Mouse (Mus musculus) myocyte (in vitro differentiated cells): ENCODE measurements around the gene Prkn.

Source experiments
- CEBPB ChIP-seq: IDR thresholded peaks from 2 replicates; pipeline ENCODE4 v1.6.1; 2011; ENCODE audit warnings: mild to moderate bottlenecking, moderate library complexity; ENCODE audit not compliant: poor library complexity, insufficient read depth, severe bottlenecking
- MAX ChIP-seq: IDR thresholded peaks from one replicate; pipeline ENCODE4 v1.6.1; 2011; ENCODE audit warnings: low read depth, mild to moderate bottlenecking, control low read depth
- MYOD1 ChIP-seq, 3 experiments: IDR thresholded peaks; one replicate each; pipeline ENCODE4 v1.6.1; 2011; ENCODE audit warnings: control low read depth in 2 of 3, low read depth in 2 of 3, mild to moderate bottlenecking in 2 of 3, moderate library complexity in 1 of 3; ENCODE audit not compliant: insufficient read length in 2 of 3, control insufficient read depth in 1 of 3
- MYOG ChIP-seq, 3 experiments: IDR thresholded peaks; one replicate each; pipeline ENCODE4 v1.6.1; 2011; ENCODE audit warnings: control low read depth in 2 of 3, low read depth in 2 of 3, mild to moderate bottlenecking in 2 of 3; ENCODE audit not compliant: insufficient read length in 2 of 3, control insufficient read depth in 1 of 3, insufficient read depth in 1 of 3
- POLR2A ChIP-seq: IDR thresholded peaks from one replicate; pipeline ENCODE4 v1.6.1; 2011; ENCODE audit warnings: low read depth, mild to moderate bottlenecking, control low read depth, moderate library complexity; ENCODE audit not compliant: insufficient read length
- TCF12 ChIP-seq: IDR thresholded peaks from one replicate; pipeline ENCODE4 v1.6.1; 2011; ENCODE audit warnings: mild to moderate bottlenecking, control low read depth; ENCODE audit not compliant: poor library complexity, insufficient read depth, severe bottlenecking
- USF1 ChIP-seq: IDR thresholded peaks from one replicate; pipeline ENCODE4 v1.6.1; 2011; ENCODE audit warnings: low read depth, mild to moderate bottlenecking, control low read depth, moderate library complexity

DNA sequence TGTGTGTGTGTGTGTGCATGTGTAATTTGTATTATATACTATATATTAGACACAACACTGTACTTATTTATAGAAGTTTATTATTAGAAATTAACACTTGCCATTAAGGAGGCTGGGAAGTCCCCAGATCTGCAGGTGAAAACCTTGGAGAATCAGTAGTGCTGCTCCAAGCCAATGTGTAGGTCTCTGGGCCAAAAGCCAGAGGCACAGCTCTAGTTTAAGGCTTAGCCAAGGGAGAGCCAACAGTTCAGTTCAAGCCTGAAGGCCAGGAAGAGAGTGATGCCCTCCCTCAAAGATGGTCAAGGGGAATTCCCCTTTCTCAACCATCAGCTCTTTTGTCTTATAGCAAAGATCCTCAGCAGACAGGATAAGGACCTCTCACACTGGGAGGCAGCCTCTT, 230.8 kb downstream of the Prkn start:
- TF ChIP-seq TCF12 (no peak), CEBPB (no peak), USF1 (no peak), MYOD1 (IDR thresholded peaks at IDR 0.05; ENCODE audit: control insufficient read depth in 1 of 3, insufficient read length in 2 of 3, low read depth in 2 of 3) (no peak), MAX (no peak), POLR2A (no peak), MYOG (IDR thresholded peaks at IDR 0.05; ENCODE audit: control insufficient read depth in 1 of 3, insufficient read depth in 1 of 3, insufficient read length in 2 of 3, low read depth in 2 of 3) (no peak)
